Mouse (Mus musculus): ENCODE results near the gene Rwdd3. TPM values are rescaled to one million over a fixed set of nuclear protein-coding genes. Genes with fewer than 3 reads are reported as not detected.

The Rwdd3 gene
- polyA plus RNA-seq (2014; fragmentation: Illumina TruSeq; extraction: RNeasy Lipid Tissue Mini Kit (QIAGEN cat#74804); ENCODE audit: low read depth, low replicate concordance): 15.9 TPM

GRCm38 (mm10) chr3:121171243-121171871 lies at the start of gene Rwdd3:
TSS of gene Rwdd3 (minus strand) at chr3:121171695.

Other genes starting within 250 kb of the Rwdd3 start
- 145 TPM for gene Tmem56, start 111.4 kb upstream of the Rwdd3 start, polyA plus RNA-seq (2014; fragmentation: Illumina TruSeq; extraction: RNeasy Lipid Tissue Mini Kit (QIAGEN cat#74804); ENCODE audit: low read depth, low replicate concordance)
- gene Alg14, start 120.1 kb upstream of the Rwdd3 start, polyA plus RNA-seq (2014; fragmentation: Illumina TruSeq; extraction: RNeasy Lipid Tissue Mini Kit (QIAGEN cat#74804); ENCODE audit: low read depth, low replicate concordance): 69.1 TPM